Mouse (Mus musculus): ENCODE data around the gene Gm6217. TPM values are rescaled to one million over a fixed set of nuclear protein-coding genes. Genes with fewer than 3 reads are reported as not detected.
A peak's percentile ranks its signal among the peaks of the same experiment; 100 is the strongest.
"Not testable (repeated sequence)": the region's sequence is repeated elsewhere in the genome, so short reads cannot be mapped to it uniquely, and the experiment has no call there.

The Gm6217 gene
- polyA plus RNA-seq (2016; fragmentation: Nextera tagmentation; extraction: Ambion mirVana): not detected in 2 replicates

DNA sequence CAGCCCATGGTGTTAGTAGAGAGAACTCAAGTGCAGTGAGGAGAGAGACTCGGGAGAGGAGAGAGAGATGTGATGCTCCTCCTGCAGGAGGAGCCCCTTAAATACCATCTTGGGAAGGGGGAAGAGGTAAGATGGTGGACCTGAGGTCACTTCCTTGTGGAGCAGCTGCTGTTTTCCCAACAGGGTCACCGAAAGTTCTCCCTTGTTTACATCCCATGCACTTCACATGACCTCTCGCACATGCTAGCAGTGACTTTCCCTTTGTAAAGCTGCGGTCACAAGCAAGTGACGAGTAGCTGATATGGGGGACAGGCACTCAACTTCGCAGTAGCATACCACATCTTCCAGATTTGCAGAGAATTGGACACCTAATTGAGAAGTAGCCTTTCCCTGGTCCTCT is at the start of gene Gm6217:
TSS of gene Gm6217 (minus strand) at position 74 of the 400 bp plus-strand sequence.
- H3K4me3 ChIP-seq; H3K27ac ChIP-seq; H3K4me1 ChIP-seq (replicated peaks); DNase-seq (ENCODE audit: low spot score); H3K36me3 ChIP-seq; H3K27me3 ChIP-seq (ENCODE audit: insufficient read depth, poor library complexity, severe bottlenecking): not testable (repeated sequence)
- H3K9me3 ChIP-seq: peaks cover 12% of the 10 kb centered on the region
- no CpG with 5 or more reads among the region's 6 CpGs for WGBS

DNA sequence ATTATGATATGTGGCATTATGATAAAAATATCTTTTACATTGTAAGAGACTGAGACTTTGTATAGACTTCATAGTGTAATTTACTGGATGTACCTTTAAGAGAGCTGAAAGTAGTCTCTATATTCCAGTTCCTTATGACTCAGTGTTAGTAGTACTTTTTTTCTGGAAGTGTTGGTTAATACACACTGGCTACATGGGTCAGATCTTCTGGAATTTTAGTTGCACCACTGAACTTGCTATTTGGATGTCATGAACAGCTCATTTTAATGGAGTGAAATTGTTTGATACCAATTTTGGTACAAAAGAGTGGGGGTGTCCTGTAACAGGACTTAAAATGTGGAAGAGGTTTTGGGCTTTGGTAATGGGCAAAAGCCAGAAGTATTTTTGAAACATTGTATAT is 46.6 kb upstream of the Gm6217 start:
- H3K4me1 ChIP-seq (replicated peaks): no peaks in the 10 kb centered on the region
- H3K27ac ChIP-seq: no peak overlapping the region
- no peak overlapping the region for H3K4me3 ChIP-seq
- H3K9me3 ChIP-seq: no peaks in the 10 kb centered on the region
- no peaks in the 10 kb centered on the region for H3K36me3 ChIP-seq
- no peak for DNase-seq (ENCODE audit: low spot score)
- H3K27me3 ChIP-seq (ENCODE audit: insufficient read depth, poor library complexity, severe bottlenecking): no peaks in the 10 kb centered on the region

DNA sequence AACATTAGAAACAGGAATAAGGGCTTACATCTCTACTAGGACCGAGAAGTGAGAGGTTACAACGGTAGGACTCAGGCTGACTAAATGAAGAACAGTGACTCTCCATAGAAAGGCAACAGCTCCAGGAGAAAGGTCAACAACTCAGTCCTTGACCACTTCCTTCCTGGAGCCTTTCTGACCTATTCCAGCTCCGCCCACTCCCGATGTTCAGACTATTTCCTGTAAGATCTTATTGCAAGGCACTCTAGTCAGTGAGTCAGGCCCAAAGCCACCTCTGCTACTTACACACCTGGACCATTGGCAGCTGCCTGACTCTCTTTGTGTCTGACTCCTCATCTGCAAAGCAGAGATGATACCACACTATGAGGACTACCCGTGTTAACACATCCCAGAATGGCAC is 44.6 kb upstream of the Gm6217 start:
- Histone ChIP-seq H3K27me3 (ENCODE audit: insufficient read depth, poor library complexity, severe bottlenecking) (no peaks in the 10 kb centered on the region), H3K4me1 (replicated peaks) (no peaks in the 10 kb centered on the region; the same call in 1 of the 2 replicates), H3K27ac (no peak overlapping the region), H3K36me3 (no peaks in the 10 kb centered on the region), H3K9me3 (no peaks in the 10 kb centered on the region), H3K4me3 (no peak overlapping the region)
- no peak for DNase-seq (ENCODE audit: low spot score)
- 84% methylated on average over 5 of the region's 5 CpGs for WGBS

DNA sequence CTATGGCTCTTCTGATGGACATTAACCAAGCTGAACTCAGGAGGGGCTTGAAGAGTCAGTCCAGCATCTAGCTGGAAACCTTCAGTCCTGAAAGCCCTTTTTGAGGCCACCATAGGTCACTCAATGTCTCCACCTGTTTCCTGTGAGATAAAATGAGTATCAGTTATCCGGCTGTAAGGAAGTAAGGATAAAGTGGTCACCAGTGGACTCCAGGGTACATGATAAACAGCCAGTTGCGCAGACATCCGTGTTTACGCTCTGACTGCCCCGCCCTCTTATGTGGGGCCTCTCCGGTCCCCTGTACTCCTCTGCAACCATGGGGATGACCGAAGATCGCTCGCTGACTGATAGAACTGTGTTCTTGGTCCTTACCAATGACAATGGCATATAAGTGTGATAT is 43.1 kb upstream of the Gm6217 start:
- whole genome bisulfite sequencing: 89% methylated on average over 9 of the region's 9 CpGs
- H3K27ac ChIP-seq: no peak overlapping the region
- no peaks in the 10 kb centered on the region; the same call in 1 of the 2 replicates for H3K4me1 ChIP-seq (replicated peaks)
- H3K9me3 ChIP-seq: no peaks in the 10 kb centered on the region
- no peak overlapping the region for H3K4me3 ChIP-seq
- no peaks in the 10 kb centered on the region for H3K36me3 ChIP-seq
- no peak for DNase-seq (ENCODE audit: low spot score)
- H3K27me3 ChIP-seq (ENCODE audit: insufficient read depth, poor library complexity, severe bottlenecking): no peaks in the 10 kb centered on the region

DNA sequence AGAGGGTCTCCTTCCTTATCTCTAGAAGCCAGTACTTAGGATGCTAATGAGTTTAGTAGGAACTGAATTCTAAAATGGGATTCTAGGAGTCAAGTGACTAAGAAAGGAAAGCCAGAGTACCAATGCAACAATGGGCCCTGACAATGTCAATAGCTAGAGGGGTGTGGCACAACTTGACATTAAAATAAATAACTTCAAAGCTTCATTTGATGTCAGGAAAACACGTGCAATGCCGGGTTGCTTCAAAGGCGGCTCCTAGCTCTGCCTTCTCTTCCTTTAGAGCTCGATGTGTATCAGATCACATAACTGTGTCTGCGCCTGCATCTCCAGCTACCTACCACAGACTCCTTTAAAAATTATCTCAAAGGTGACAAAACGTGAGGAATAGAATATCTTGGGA is 42.7 kb upstream of the Gm6217 start:
- H3K4me3 ChIP-seq: no peak overlapping the region
- WGBS: 81% methylated on average over 6 of the region's 6 CpGs
- DNase-seq (ENCODE audit: low spot score): no peak
- no peaks in the 10 kb centered on the region for H3K36me3 ChIP-seq
- no peaks in the 10 kb centered on the region for H3K27me3 ChIP-seq (ENCODE audit: insufficient read depth, poor library complexity, severe bottlenecking)
- no peaks in the 10 kb centered on the region for H3K9me3 ChIP-seq
- no peaks in the 10 kb centered on the region; the same call in 1 of the 2 replicates for H3K4me1 ChIP-seq (replicated peaks)
- H3K27ac ChIP-seq: no peak overlapping the region

DNA sequence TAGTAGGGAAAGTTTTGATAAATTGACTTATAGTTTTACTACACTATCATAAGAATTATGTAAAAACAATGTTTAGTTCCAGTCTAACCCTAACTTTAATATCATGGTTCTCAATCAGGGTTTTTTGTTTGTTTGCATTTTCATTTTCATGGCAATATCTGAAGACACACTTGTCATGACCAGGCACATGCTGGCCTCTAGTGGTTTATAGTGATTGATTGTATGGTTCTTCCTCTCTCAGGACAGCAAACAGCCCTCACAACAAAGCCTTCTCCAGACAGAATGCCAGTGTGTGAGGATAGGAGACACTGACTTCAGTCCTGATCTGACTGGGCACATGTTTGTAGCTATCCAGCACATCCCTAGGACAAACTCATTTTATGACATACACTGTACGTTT is 42.0 kb upstream of the Gm6217 start:
- no peak for DNase-seq (ENCODE audit: low spot score)
- no peaks in the 10 kb centered on the region for H3K36me3 ChIP-seq
- no peaks in the 10 kb centered on the region for H3K27me3 ChIP-seq (ENCODE audit: insufficient read depth, poor library complexity, severe bottlenecking)
- 94% methylated on average over 1 of the region's 1 CpGs for WGBS
- H3K27ac ChIP-seq: no peak overlapping the region
- H3K4me3 ChIP-seq: no peak overlapping the region
- H3K9me3 ChIP-seq: no peaks in the 10 kb centered on the region
- H3K4me1 ChIP-seq (replicated peaks): no peaks in the 10 kb centered on the region; the same call in 1 of the 2 replicates

DNA sequence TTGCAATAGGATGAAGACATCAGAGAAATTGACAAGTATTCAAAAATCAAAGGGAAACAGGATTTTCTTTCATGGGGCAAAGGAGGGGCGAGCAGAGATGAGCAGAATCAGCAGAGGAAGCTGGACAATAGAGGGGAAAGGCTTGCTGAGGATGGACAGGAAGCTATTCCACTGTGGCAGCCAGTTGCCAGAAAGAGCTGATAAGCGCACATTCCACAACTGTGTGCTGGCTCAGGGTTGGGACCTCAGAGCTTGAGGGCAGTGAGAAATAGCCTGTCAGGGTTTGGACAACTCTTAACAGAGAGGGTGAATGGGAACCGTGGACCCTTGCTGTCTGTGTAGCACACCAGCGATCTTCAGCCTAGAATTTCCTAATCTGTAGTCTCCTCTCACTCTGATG is 40.8 kb upstream of the Gm6217 start:
- no peak for DNase-seq (ENCODE audit: low spot score)
- WGBS: 66% methylated on average over 4 of the region's 4 CpGs
- H3K27me3 ChIP-seq (ENCODE audit: insufficient read depth, poor library complexity, severe bottlenecking): no peaks in the 10 kb centered on the region
- no peaks in the 10 kb centered on the region for H3K9me3 ChIP-seq
- no peak overlapping the region for H3K4me3 ChIP-seq
- H3K4me1 ChIP-seq (replicated peaks): no peaks in the 10 kb centered on the region; the same call in 1 of the 2 replicates
- no peak overlapping the region for H3K27ac ChIP-seq
- no peaks in the 10 kb centered on the region for H3K36me3 ChIP-seq

DNA sequence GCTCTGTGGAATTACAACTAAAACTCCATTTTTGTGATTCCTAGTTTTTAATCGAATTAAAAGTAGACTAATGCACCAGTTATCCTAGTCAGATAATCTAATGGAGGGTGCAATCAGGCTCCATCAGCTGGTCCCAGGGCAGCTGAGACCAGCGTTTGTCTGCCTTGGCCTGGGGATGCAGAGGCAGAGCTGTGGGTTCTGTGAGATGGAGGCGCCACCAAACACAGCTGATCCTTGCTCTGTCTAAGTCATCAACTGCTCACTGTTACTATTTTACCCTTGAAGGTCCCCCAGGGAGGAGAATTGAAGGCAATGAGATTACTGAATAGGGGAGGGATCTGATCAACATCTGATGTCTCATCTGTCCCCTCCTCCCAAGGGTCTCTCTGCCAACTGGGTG is 35.2 kb upstream of the Gm6217 start:
- Histone ChIP-seq H3K4me3 (no peak overlapping the region), H3K36me3 (no peaks in the 10 kb centered on the region), H3K4me1 (replicated peaks) (no peaks in the 10 kb centered on the region), H3K9me3 (no peaks in the 10 kb centered on the region), H3K27ac (no peak overlapping the region), H3K27me3 (ENCODE audit: insufficient read depth, poor library complexity, severe bottlenecking) (no peaks in the 10 kb centered on the region)
- 69% methylated on average over 3 of the region's 3 CpGs for WGBS
- DNase-seq (ENCODE audit: low spot score): peak; percentile 7

DNA sequence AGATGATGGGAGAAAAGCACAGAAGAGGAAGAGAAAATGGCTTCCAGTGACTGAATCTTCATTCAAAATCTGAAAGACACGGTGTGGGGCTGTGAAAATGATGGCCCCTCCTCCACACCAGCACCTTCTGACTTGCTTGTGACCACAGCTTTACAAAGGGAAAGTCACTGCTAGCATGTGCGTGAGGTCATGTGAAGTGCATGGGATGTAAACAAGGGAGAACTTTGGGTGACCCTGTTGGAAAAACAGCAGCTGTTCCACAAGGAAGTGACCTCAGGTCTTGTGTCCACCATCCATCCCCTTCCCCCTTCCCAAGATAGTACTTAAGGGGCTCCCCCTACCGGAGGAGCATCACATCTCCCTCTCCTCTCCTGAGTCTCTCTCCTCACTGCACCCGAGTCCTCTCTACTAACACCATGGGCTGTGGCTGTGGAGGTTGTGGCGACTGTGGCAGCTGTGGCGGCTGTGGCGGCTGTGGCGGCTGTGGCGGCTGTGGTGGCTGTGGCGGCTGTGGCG is 28.7 kb upstream of the Gm6217 start, which contains the start of gene Gm47955:
TSS of gene Gm47955 (plus strand) at position 417 of the 516 bp plus-strand sequence.
- WGBS: 89% methylated on average over 11 of the region's 11 CpGs
- Histone ChIP-seq H3K27me3 (ENCODE audit: insufficient read depth, poor library complexity, severe bottlenecking) (no peaks in the 10 kb centered on the region), H3K9me3 (0 out of 2 replicates have a peak, but pooled peaks cover 4% of the 10 kb centered on the region), H3K27ac (no peak within 1 kb of the TSS), H3K4me3 (no peak within 1 kb of the TSS), H3K4me1 (replicated peaks) (no peaks in the 10 kb centered on the region), H3K36me3 (no peaks in the 10 kb centered on the region)
- DNase-seq (ENCODE audit: low spot score): no peak

DNA sequence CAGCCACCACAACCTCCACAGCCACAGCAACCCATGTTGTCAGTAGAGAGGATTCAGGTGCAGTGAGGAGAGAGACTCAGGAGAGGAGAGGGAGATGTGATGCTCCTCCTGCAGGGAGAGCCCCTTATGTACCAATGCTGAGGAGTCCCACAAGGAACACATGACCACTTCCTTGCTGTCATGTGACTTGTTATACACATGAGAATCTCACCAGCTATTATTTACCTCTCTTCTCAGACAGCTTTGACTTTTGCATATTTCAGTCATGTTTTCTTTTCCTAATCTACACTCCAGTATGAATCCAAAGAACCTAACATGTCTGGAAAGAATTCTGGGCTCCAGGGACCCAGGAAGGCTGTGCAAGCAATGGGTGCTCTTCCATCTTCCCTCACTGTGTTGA is 24.7 kb upstream of the Gm6217 start, which contains the start of gene Gm7544:
TSS of gene Gm7544 (minus strand) at position 101 of the 400 bp plus-strand sequence.
- not testable (repeated sequence) for H3K27me3 ChIP-seq (ENCODE audit: insufficient read depth, poor library complexity, severe bottlenecking); H3K4me3 ChIP-seq; H3K9me3 ChIP-seq; H3K4me1 ChIP-seq (replicated peaks); H3K36me3 ChIP-seq; DNase-seq (ENCODE audit: low spot score); H3K27ac ChIP-seq

DNA sequence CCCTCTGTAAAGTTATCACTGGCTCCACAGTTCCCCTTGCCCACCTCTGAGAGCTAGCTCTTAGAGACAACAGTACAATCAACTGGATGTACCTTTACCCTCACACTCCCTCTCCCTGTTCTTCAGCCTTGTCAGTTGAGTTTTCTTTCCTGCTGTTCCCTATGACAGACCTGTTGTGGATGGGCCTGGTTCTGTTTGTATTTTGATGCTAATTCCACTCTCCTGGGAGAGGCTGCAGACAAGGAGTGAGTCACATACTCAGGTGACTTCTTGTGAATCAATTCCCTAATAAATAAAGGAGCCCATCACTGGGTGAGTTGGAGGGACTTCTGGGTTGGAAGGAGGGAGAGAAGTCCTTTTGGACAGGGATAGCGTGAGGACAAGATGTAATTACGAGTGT is 17.4 kb upstream of the Gm6217 start:
- H3K36me3 ChIP-seq: no peaks in the 10 kb centered on the region
- no peaks in the 10 kb centered on the region for H3K9me3 ChIP-seq
- WGBS: 83% methylated on average over 2 of the region's 2 CpGs
- DNase-seq (ENCODE audit: low spot score): no peak
- no peaks in the 10 kb centered on the region for H3K4me1 ChIP-seq (replicated peaks)
- H3K4me3 ChIP-seq: no peak overlapping the region
- H3K27me3 ChIP-seq (ENCODE audit: insufficient read depth, poor library complexity, severe bottlenecking): no peaks in the 10 kb centered on the region
- H3K27ac ChIP-seq: no peak overlapping the region

DNA sequence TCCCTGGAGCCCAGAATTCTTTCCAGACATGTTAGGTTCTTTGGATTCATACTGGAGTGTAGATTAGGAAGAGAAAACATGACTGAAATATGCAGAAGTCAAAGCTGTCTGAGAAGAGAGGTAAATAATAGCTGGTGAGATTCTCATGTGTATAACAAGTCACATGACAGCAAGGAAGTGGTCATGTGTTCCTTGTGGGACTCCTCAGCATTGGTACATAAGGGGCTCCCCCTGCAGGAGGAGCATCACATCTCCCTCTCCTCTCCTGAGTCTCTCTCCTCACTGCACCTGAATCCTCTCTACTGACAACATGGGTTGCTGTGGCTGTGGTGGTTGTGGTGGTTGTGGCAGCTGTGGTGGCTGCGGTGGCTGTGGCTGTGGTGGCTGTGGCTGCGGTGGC is 14.8 kb upstream of the Gm6217 start:
- 94% methylated on average over 2 of the region's 2 CpGs for WGBS
- H3K9me3 ChIP-seq; DNase-seq (ENCODE audit: low spot score); H3K4me1 ChIP-seq (replicated peaks); H3K27me3 ChIP-seq (ENCODE audit: insufficient read depth, poor library complexity, severe bottlenecking); H3K27ac ChIP-seq; H3K4me3 ChIP-seq; H3K36me3 ChIP-seq: not testable (repeated sequence)

DNA sequence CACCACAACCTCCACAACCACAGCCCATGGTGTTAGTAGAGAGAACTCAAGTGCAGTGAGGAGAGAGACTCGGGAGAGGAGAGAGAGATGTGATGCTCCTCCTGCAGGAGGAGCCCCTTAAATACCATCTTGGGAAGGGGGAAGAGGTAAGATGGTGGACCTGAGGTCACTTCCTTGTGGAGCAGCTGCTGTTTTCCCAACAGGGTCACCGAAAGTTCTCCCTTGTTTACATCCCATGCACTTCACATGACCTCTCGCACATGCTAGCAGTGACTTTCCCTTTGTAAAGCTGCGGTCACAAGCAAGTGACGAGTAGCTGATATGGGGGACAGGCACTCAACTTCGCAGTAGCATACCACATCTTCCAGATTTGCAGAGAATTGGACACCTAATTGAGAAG is 12.1 kb upstream of the Gm6217 start, which contains the start of gene A030003K21Rik:
TSS of gene A030003K21Rik (minus strand) at position 94 of the 400 bp plus-strand sequence.
- H3K4me3 ChIP-seq; H3K27ac ChIP-seq; H3K4me1 ChIP-seq (replicated peaks); DNase-seq (ENCODE audit: low spot score); H3K36me3 ChIP-seq; H3K27me3 ChIP-seq (ENCODE audit: insufficient read depth, poor library complexity, severe bottlenecking): not testable (repeated sequence)
- peaks cover 23% of the 10 kb centered on the region for H3K9me3 ChIP-seq
- WGBS: no CpG with 5 or more reads among the region's 6 CpGs

DNA sequence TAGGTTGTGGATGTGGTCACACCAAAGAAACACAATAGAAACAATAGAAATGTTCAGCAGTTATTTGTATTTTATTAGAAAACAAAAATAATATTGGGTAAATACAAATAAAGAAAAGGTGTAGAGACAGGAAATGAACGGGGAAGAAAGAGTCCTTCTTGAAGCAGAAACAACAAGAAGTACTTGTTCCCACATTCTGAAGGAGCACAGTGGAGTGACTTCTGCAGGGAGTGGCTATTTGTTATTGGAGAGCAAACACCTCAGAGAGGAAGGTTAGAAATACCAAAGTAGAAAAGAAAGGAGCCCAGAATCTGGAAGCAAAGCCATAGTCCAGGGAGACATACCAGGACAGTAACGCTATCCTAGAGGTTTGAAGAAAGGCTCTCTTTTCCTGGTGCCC is 11.3 kb upstream of the Gm6217 start:
- H3K4me3 ChIP-seq; H3K27me3 ChIP-seq (ENCODE audit: insufficient read depth, poor library complexity, severe bottlenecking); DNase-seq (ENCODE audit: low spot score); H3K27ac ChIP-seq; H3K4me1 ChIP-seq (replicated peaks); H3K36me3 ChIP-seq: not testable (repeated sequence)
- 95% methylated on average over 2 of the region's 2 CpGs for WGBS
- H3K9me3 ChIP-seq: peaks cover 26% of the 10 kb centered on the region
